9 mouse cellular contexts compared by ENCODE assay signal in genomic region chr6:45059091-45059490, GRCm38 (mm10). TPM values are rescaled to one million over a fixed set of nuclear protein-coding genes. Genes with fewer than 3 reads are reported as not detected.
DNase-seq lines count a peak whose midpoint lies in the region; ATAC-seq lines count a peak whose summit lies in the region.
"Had no signal": no experiment of that assay in that cellular context is flagged by ENCODE, and none has a peak within 500 bp of the region (broad histone marks: within the 10 kb centered on the region; RNA-seq: fewer than 3 reads in every experiment).

TSS of gene Cntnap2 (plus strand) at chr6:45059357.

- no peaks in the 10 kb centered on the region for H3K9me3 ChIP-seq in hindbrain, embryonic 12.5 days (replicated peaks)
- H3K9me3 ChIP-seq in neural tube, embryonic 15.5 days (replicated peaks), result no peaks in the 10 kb centered on the region
- H3K9me3 ChIP-seq: liver, embryonic 13.5 days had no signal

- H3K4me3 ChIP-seq in hindbrain, embryonic 12.5 days, result peak within 1 kb of the TSS; percentile 47
- H3K4me3 ChIP-seq in neural tube, embryonic 15.5 days (replicated peaks), result peak within 1 kb of the TSS; percentile 58
- H3K4me3 ChIP-seq: liver, embryonic 13.5 days had no signal

- intact Hi-C loops in left cerebral cortex, postnatal 25 days (cut with DNase I), result no loop called here

- H3K36me3 ChIP-seq in hindbrain, embryonic 12.5 days, result no peaks in the 10 kb centered on the region
- H3K36me3 ChIP-seq in neural tube, embryonic 15.5 days, result no peaks in the 10 kb centered on the region
- H3K36me3 ChIP-seq: liver, embryonic 13.5 days had no signal

- peak; percentile 68 for DNase-seq in heart, postnatal 4 days
- no peak for DNase-seq in heart, adult 8-10 months (ENCODE audit: low spot score)
- DNase-seq in adrenal gland, adult 8-10 months, result peak; percentile 13
- peak; percentile 90 for DNase-seq in embryo, embryonic 11 days
- DNase-seq in left cerebral cortex, postnatal 25 days (ENCODE audit: low spot score in 2 of 2), result peak; percentile 49 to 63
- DNase-seq in spleen, adult 18-20 months, result no peak
- DNase-seq: liver, embryonic 13.5 days had no signal

- 6% methylated on average over 8 of the region's 8 CpGs for WGBS in hindbrain, embryonic 12.5 days
- 9% methylated on average over 8 of the region's 8 CpGs for WGBS in neural tube, embryonic 15.5 days

- peak within 1 kb of the TSS; percentile 63 for H3K4me2 ChIP-seq in hindbrain, embryonic 12.5 days (replicated peaks)
- H3K4me2 ChIP-seq in neural tube, embryonic 15.5 days, result peak within 1 kb of the TSS; percentile 61
- H3K4me2 ChIP-seq: liver, embryonic 13.5 days had no signal

- no peaks in the 10 kb centered on the region for H3K4me1 ChIP-seq in hindbrain, embryonic 12.5 days
- H3K4me1 ChIP-seq in neural tube, embryonic 15.5 days, result peaks cover 5% of the 10 kb centered on the region; the same call in 1 of the 2 replicates
- H3K4me1 ChIP-seq: liver, embryonic 13.5 days had no signal

- peak; percentile 62 for ATAC-seq in hindbrain, embryonic 12.5 days (ENCODE audit: low FRiP score)
- ATAC-seq in neural tube, embryonic 15.5 days (ENCODE audit: low FRiP score), result peak; percentile 79

- no peaks in the 10 kb centered on the region for H3K27me3 ChIP-seq in hindbrain, embryonic 12.5 days
- no peaks in the 10 kb centered on the region for H3K27me3 ChIP-seq in neural tube, embryonic 15.5 days (replicated peaks)

- H3K9ac ChIP-seq in hindbrain, embryonic 12.5 days, result peak within 1 kb of the TSS; percentile 63
- peak within 1 kb of the TSS; percentile 64 for H3K9ac ChIP-seq in neural tube, embryonic 15.5 days (replicated peaks)
- H3K9ac ChIP-seq: liver, embryonic 13.5 days had no signal

- peak within 1 kb of the TSS; percentile 80 for H3K27ac ChIP-seq in hindbrain, embryonic 12.5 days
- peak within 1 kb of the TSS; percentile 91 for H3K27ac ChIP-seq in neural tube, embryonic 15.5 days (replicated peaks)
- H3K27ac ChIP-seq: liver, embryonic 13.5 days had no signal

RNA-seq across cellular contexts. Expression of gene Cntnap2, which starts in this region (rescaled TPM):
- under 1 TPM; 0.05 TPM for total RNA-seq in heart, postnatal 4 days (2021)
- total RNA-seq in heart, adult 8-10 months (2022), result not detected
- total RNA-seq in adrenal gland, adult 8-10 months (2022), result 1 to 10 TPM; 1.9 to 2.9 (median 2.4) TPM
- polyA plus RNA-seq in hindbrain, embryonic 12.5 days (2016; fragmentation: Nextera tagmentation; extraction: Ambion mirVana), result 25.7 and 31.3 TPM in 2 replicates
- 100 to 1,000 TPM; 124 to 139 TPM for total RNA-seq in left cerebral cortex, postnatal 25 days (2021)
- 44.8 and 56.3 TPM in 2 replicates for polyA plus RNA-seq in neural tube, embryonic 15.5 days (2015; fragmentation: Nextera tagmentation; extraction: Ambion mirVana)

Comparison
In these comparisons a context has a peak if more than half of its experiments do, and no peak if none do; other contexts are left out.
1. RNA of gene Cntnap2 (total RNA-seq): 124 to 139 TPM in left cerebral cortex, postnatal 25 days; 1.9 to 2.9 TPM in adrenal gland, adult 8-10 months, 0.05 TPM in heart, postnatal 4 days and not detected in heart, adult 8-10 months; every median in the first group is over 10 times any median in the second.
2. Peak in DNase-seq in heart, postnatal 4 days; RNA of the gene not detected or under 1 TPM.
3. DNase-seq: peak in adrenal gland, adult 8-10 months (single experiment), embryo, embryonic 11 days (single experiment) and left cerebral cortex, postnatal 25 days (2 of 2); none in heart, adult 8-10 months (single experiment) and spleen, adult 18-20 months (0 of 2).